Comparison of ENCODE assay signal across 28 mouse cellular contexts in the genomic region with DNA sequence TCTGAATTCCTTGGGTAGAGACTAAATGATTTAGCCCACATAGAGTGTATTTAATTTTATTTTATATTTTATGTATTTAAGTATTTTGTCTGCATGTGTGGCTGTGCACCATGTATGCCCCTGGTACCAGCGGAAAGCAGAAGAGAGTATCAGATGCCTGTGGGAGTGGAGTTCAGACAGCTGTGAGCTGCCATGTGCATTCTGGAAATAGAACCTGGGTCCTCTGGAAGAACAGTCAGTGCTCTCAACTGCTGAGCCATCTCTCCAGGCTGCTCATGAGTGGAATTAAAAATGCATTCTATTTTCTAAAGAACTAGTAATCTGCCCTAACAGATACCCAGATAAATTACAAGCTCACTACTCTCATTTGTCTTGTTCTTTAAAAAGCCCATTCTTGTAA.
DNase-seq lines count a peak whose midpoint lies in the region; ATAC-seq lines count a peak whose summit lies in the region.
"Had no signal": no experiment of that assay in that cellular context is flagged by ENCODE, and none has a peak within 500 bp of the region (broad histone marks: within the 10 kb centered on the region; RNA-seq: fewer than 3 reads in every experiment).

No protein-coding gene starts in this region.

- H3K4me3 ChIP-seq in heart, embryonic 10.5 days: no peak overlapping the region
- H3K4me3 ChIP-seq: embryonic facial prominence, embryonic 12.5 days; embryonic facial prominence, embryonic 15.5 days; gastrocnemius, adult 2 months; heart, embryonic 12.5 days; heart, embryonic 15.5 days had no signal

- H3K27ac ChIP-seq in heart, embryonic 10.5 days: no peak overlapping the region
- H3K27ac ChIP-seq: embryonic facial prominence, embryonic 12.5 days; embryonic facial prominence, embryonic 15.5 days; gastrocnemius, adult 2 months; heart, embryonic 15.5 days; hindbrain, embryonic 14.5 days; hindbrain, postnatal 0 days had no signal

- WGBS in heart, embryonic 10.5 days: 88% methylated on average over 1 of the region's 1 CpGs

- DNase-seq in frontal cortex, postnatal 10 days (ENCODE audit: low spot score in 2 of 2): no peak
- peak; percentile 14 for DNase-seq in heart, embryonic 10.5 days (ENCODE audit: low spot score)
- DNase-seq in heart, postnatal 4 days: no peak
- peak; percentile 9 to 25 for DNase-seq in left cerebral cortex, postnatal 36 days (ENCODE audit: low spot score in 2 of 2)
- DNase-seq in left cerebral cortex, adult 11 months (ENCODE audit: low spot score): no peak
- DNase-seq in brain, adult 2 months (ENCODE audit: low read depth, low spot score): peak; percentile 81
- no peak for DNase-seq in embryo, embryonic 9.5 days (ENCODE audit: extremely low spot score)
- DNase-seq: adrenal gland, adult 8-10 months; adrenal gland, postnatal 25 days; cerebellum, adult 18-20 months; cerebellum, adult 9-10 months; cerebellum, postnatal 14 days; forebrain, postnatal 0 days; gastrocnemius, adult 2 months; gastrocnemius, postnatal 14 days; heart, adult 11 months; heart, postnatal 10 days; heart, postnatal 36 days had no signal

- no peaks in the 10 kb centered on the region for H3K27me3 ChIP-seq in heart, embryonic 10.5 days (ENCODE audit: insufficient read depth, poor library complexity, severe bottlenecking)
- H3K27me3 ChIP-seq: embryonic facial prominence, embryonic 12.5 days; embryonic facial prominence, embryonic 15.5 days; heart, embryonic 12.5 days; heart, embryonic 15.5 days had no signal

- no peaks in the 10 kb centered on the region for H3K9me3 ChIP-seq in heart, embryonic 10.5 days
- H3K9me3 ChIP-seq: embryonic facial prominence, embryonic 12.5 days; embryonic facial prominence, embryonic 15.5 days; heart, embryonic 12.5 days; heart, embryonic 15.5 days had no signal

- intact Hi-C loops in left cerebral cortex, postnatal 36 days (cut with DNase I): loop anchor here (10.0 kb wide), 1 partner anchor 227 kb away; no protein-coding TSS in a partner anchor

- H3K36me3 ChIP-seq in heart, embryonic 10.5 days: no peaks in the 10 kb centered on the region
- H3K36me3 ChIP-seq: embryonic facial prominence, embryonic 12.5 days; heart, embryonic 12.5 days; heart, embryonic 15.5 days had no signal

- ATAC-seq in frontal cortex, adult (ENCODE audit: low TSS enrichment): peak; percentile 87
- ATAC-seq: activated CD4-positive, CD25-positive, alpha-beta regulatory T cell, adult 4 months; forebrain, embryonic 14.5 days; forebrain, postnatal 0 days; hindbrain, postnatal 0 days; inflammation-experienced regulatory T-cells, adult 6 months had no signal

- peaks cover 12% of the 10 kb centered on the region; the same call in 1 of the 2 replicates for H3K4me1 ChIP-seq in heart, embryonic 10.5 days
- H3K4me1 ChIP-seq: embryonic facial prominence, embryonic 12.5 days had no signal

Comparison
In these comparisons a context has a peak if more than half of its experiments do, and no peak if none do; other contexts are left out.
1. DNase-seq: peak in heart, embryonic 10.5 days (single experiment), left cerebral cortex, postnatal 36 days (2 of 2) and brain, adult 2 months (single experiment); none in frontal cortex, postnatal 10 days (0 of 2), heart, postnatal 4 days (single experiment), left cerebral cortex, adult 11 months (single experiment) and embryo, embryonic 9.5 days (single experiment).